Mouse (Mus musculus): ENCODE data around the gene Ttc33.

DNA sequence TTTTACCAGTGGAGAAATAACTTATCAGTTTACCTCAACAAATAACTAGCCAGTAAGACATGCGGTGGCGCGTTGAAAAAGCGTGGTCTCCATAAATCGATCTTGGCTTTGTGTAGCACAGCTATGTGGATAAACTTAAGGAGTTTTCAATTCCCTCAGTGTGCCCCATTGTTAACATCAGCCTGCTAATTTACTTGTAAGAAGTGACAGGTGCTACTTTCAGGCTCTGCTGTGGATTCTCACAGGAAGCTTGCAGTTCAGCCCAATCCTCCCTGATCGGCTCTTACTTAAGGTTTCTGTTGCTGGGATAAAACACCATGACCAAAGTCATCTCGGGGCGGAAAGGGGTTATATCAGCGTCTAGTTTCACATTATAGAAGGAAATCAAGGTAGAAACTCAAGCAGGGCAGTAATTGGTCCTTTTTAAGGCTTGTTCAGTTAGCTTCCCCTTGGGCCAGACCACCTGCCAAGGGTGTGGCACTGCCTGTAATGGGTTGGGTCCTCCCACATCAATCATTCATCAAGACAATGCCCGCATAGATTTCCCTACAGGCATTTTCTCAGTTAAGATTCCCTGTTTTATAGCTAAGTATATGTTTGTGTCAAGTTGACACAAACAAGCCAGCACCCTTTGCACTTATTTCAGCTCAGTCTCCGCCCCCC is 526 bp upstream of the Ttc33 start:
- TF ChIP-seq GATA1 (IDR thresholded peaks at IDR 0.05; ENCODE audit: low read length): no peak
- TF ChIP-seq TAL1 (IDR thresholded peaks at IDR 0.05; ENCODE audit: low read length): no peak
